Mouse (Mus musculus): ENCODE results near the gene Ncl.

GRCm38 (mm10) chr1:86354186-86354585 is 5.0 kb downstream of the Ncl start:
- TF ChIP-seq CTCF (IDR thresholded peaks at IDR 0.05; ENCODE audit: low read depth) (no peak), EP300 (IDR thresholded peaks at IDR 0.05; ENCODE audit: low read depth) (no peak)

Measured in liver, postnatal 0 days (tissue).